Mouse (Mus musculus): ENCODE measurements around the gene Btf3.

- TF ChIP-seq ZNF384 (IDR thresholded peaks at IDR 0.05; ENCODE audit: low read depth, low read length) = no peak
- TF ChIP-seq ZC3H11A (IDR thresholded peaks at IDR 0.05; ENCODE audit: borderline replicate concordance, low read depth, low read length) = no peak
These were observed 1.7 kb downstream of the Btf3 start for GRCm38 (mm10) chr13:98315124-98315523.
